Mouse (Mus musculus): ENCODE data around the gene Zfp687.
"Not testable (repeated sequence)": the region's sequence is repeated elsewhere in the genome, so short reads cannot be mapped to it uniquely, and the experiment has no call there.

Zfp687 gene

GRCm38 (mm10) chr3:95015337-95015872, at the start of gene Zfp687:
Gene Zfp687, minus strand, starts transcription at chr3:95015448.
- peak; percentile 100 for DNase-seq

DNA sequence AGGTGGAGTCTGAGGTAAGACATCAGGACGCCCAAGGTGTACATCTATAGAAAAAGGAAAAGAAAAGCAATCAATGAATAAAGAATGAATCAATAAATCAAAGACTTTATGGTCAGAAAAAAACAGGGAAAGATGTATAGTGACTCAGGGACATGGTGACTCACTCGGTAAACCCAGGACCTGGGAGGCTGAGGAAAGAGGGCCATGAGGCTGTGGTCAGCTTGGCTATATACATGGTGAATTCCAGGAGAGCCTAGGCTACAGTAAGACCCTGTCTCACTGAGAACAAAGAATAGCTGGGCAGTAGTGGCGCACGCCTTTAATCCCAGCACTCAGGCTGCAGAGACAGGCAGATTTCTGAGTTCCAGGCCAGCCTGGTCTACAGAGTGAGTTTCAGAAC, 48.5 kb upstream of the Zfp687 start:
- no peak for DNase-seq

- DNase-seq = no peak
Measured at GRCm38 (mm10) chr3:95058078-95058477, 42.8 kb upstream of the Zfp687 start.

- no peak for DNase-seq
Measured at GRCm38 (mm10) chr3:95056275-95056674, 41.0 kb upstream of the Zfp687 start.

DNA sequence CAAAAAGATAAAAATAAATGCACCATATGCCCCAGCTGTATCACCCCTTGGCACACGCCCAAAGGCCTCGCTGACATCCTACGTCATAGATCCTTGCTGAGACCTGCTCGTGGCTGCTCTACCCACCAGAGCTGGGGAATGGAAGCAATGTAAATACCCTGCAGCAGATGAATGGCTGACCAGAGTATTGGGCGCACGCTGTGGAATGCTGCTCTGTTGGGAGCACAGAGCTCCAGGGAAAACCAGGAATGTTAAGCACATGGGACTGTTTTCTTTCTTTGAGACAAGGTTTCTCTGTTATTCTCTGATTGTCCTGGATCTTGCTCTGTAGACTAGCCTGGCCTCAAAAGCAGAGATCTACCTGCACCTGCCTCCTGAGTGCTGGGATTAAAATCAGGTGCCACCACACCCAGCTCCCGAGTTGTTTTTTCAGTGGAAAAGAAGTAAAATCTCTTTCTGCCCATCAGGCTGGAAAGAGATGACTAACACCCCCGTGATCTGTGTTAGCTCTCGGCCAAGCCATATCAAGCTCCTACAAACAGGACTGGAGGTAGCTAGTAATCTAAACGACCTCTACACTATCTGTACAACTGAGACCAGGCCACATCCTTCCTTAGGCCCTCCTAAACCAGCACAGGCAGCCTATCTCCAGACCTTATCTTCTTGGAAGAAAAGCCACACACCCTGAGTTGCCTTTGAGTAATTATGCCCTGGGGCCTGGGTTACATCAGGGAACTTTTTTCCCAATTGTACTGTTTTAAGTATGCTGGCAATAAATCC, 39.4 kb upstream of the Zfp687 start:
- DNase-seq = peak; percentile 46 to 58

GRCm38 (mm10) chr3:95053701-95054100, 38.5 kb upstream of the Zfp687 start:
- DNase-seq = peak; percentile 60 to 70

- peak; percentile 68 to 74 for DNase-seq
Measured at GRCm38 (mm10) chr3:95052959-95053358, 37.7 kb upstream of the Zfp687 start.

GRCm38 (mm10) chr3:95047914-95048313, 32.7 kb upstream of the Zfp687 start:
- no peak for DNase-seq

GRCm38 (mm10) chr3:95046462-95047057, 31.3 kb upstream of the Zfp687 start:
- no peak for DNase-seq

DNA sequence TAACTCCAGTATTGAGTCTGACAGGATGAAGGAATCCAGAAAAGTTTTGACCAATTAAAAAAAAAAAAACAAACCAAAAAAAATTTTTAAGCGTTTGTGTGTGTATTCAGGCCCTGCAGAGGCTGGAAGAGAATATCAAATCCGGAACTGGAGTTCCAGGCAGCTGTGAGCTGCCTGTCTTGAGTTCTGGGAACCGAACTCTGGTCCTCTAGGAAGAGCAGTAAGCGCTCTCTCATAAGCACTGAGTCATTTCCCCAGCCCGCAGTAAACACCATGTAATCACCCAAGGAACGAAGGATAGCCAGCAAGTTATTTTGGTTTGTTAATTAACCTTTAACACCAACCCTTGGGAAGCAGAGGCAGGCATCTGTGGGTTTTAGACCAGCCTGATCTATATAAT, 28.0 kb upstream of the Zfp687 start:
- no peak for DNase-seq

- no peak for DNase-seq
Measured at GRCm38 (mm10) chr3:95042838-95043229, 27.6 kb upstream of the Zfp687 start.

DNA sequence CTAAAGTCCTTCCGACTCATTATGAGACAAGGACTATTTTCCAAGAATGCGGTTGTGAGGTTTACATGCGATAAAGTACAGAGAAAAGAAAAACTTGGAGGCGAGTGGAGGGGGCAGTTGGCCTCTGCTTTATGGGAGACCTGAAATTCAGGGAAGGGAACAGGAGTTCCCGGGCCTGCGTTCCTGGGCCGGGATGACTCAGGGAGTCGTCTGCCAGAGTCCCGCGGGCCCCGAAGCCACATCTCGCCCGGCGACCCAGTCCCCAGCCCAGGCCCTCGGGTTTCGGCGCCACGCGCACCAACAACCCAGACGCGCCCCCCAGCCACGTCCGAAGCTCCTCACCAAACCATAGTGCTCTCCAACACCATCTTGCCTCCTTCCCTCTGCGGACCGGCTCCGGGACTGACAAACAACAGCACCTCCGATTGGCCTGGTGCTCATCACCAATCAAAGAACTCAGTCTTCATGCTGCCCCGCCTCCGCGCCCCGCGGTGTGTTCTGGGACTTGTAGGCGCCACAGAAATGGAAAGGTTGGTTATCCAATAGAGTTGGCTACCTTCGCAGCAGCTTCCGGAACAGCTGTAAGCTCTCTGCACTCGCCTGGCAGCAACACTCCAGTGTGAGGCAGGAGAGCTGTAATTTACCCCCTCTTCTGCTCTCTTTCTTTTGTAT, 27.1 kb upstream of the Zfp687 start, which contains the start of gene Psmd4:
TSS of gene Psmd4 (minus strand) at position 449 of the 672 bp plus-strand sequence.
- peak; percentile 97 to 98 for DNase-seq

GRCm38 (mm10) chr3:95041625-95042024, 26.4 kb upstream of the Zfp687 start:
- no peak for DNase-seq

DNA sequence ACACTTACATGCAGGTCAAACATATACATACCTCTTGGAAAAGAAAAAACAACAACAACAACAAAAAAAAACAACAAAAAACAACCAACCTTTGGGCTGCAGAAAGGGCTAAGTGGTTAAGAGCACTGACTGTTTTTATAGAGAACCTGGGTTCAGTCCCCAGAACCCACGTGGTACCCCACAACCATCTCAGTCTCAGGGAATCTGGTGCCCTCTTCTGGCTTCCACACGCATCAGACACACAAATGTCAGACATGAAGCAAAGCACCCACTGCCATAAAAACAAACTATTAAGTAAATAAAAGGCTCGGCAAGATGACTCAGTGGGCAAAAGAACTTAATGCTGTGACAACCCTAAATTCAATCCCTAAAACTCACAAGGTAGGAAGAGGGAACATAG, 14.7 kb upstream of the Zfp687 start:
- DNase-seq = no peak

- not testable (repeated sequence) for DNase-seq
Measured at GRCm38 (mm10) chr3:95029291-95029827, 14.1 kb upstream of the Zfp687 start.

DNA sequence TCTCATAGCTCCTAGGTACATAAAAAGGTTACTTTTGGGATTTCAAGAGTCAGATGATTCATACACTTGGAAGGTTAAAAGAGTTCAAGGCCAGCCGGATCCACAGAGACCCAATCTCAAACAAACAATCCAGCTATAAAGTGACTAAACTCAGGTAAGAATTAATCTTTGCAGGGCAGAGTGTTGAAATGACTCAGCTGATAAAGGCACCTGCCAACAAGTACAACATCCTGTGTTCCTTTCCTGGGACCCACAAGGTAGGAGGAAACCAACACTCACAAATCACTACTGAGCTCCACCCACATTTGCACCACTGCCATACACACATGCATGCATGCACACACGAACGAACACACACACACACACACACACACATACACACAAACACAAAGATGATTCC, 13.4 kb upstream of the Zfp687 start:
- no peak for DNase-seq

DNA sequence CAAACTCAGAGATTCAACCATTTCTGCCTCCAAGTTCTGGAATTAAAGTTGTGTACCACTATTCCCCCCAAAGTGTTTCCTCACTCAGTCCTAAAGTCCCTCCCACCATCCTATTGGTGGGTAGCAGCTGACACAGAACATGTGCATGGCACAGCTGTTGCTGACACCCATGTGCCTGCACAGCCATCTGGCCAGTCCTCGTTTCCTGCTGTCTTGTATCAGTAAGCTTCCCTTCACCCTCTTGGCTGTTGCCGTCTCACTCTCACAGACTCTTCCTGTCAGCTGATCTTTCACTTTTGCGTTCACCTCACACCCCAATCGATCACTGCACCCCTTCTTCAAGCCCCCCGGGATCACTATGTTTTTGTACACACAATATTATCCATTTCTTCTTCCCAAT, 12.5 kb upstream of the Zfp687 start:
- DNase-seq = no peak

- no peak for DNase-seq
Measured at GRCm38 (mm10) chr3:95027057-95027645, 11.9 kb upstream of the Zfp687 start.

- DNase-seq = no peak
Measured at GRCm38 (mm10) chr3:95025202-95025601, 10.0 kb upstream of the Zfp687 start.

DNA sequence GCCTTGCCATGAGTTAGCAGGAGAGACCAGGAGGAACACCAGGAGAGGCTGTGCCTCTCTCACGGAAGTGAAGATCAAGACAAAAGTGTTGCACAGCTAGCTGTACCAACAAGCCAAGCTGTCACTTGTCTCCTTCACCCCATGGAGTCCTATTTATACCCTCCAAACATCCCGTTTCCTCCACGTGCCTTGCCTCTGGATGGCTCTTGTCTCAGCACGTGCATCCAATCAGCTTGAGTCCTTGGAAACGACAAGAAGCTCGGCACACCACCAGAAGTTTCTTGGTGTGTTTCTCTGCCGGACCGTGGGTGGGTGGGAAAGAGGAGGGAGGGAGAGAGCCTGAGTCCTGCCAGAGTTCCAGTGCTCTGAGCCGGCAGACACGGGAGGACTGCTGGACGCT, 9.3 kb upstream of the Zfp687 start:
- peak in 1 of 2 experiments; percentile 63 for DNase-seq

- DNase-seq = not testable (repeated sequence)
Measured at GRCm38 (mm10) chr3:95020956-95021355, 5.7 kb upstream of the Zfp687 start.

DNA sequence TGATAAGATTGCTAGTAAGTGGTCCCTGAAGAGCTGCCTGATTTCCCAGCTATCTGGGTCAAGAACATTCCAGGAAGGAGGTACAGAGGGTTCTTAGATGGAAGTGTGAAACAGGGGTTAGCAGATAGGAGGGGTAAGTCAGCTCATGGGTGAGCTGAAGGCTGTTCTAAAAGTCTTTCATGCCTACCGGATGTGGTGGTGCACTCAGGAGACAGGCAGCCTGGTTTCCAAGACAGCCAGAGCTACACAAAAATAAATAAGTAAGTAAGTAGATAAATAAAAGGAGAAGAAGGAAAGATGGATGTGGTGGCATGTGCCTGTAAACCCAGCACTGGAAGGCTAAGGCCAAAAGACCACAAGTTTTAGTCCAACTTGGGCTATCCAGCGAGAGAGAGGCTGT, 3.5 kb upstream of the Zfp687 start:
- no peak for DNase-seq

- DNase-seq = no peak
Measured at GRCm38 (mm10) chr3:95016532-95017056, 1.3 kb upstream of the Zfp687 start.
